In the genomic region with DNA sequence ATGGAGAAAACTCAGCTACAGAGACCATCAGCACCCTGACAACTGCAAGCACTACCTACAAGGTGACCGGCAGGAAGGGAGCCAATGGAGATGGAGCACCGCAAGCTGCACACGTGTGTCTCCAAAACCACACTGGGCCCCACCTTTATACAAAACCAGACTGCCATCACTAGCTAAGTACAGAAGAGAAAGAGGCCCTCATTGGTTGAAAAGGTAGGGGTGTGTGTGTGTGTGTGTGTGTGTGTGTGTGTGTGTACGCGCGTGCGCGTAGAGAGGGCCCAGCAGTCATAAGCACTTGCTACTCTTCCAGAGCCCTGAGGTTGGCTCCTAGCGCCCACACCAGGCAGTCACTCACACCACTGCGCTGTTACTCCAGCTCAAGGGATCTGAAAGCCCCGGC, we compare ENCODE assay signal across 24 mouse cellular contexts. TPM values are rescaled to one million over a fixed set of nuclear protein-coding genes. Genes with fewer than 3 reads are reported as not detected.
A peak's percentile ranks its signal among the peaks of the same experiment; 100 is the strongest.
DNase-seq lines count a peak whose midpoint lies in the region; ATAC-seq lines count a peak whose summit lies in the region.
"Had no signal": no experiment of that assay in that cellular context is flagged by ENCODE, and none has a peak within 500 bp of the region (broad histone marks: within the 10 kb centered on the region; RNA-seq: fewer than 3 reads in every experiment).

No protein-coding gene starts in this region.

- WGBS in midbrain, embryonic 11.5 days, result 90% methylated on average over 11 of the region's 11 CpGs
- WGBS in midbrain, embryonic 16.5 days, result 96% methylated on average over 11 of the region's 11 CpGs
- WGBS in hindbrain, embryonic 11.5 days, result 92% methylated on average over 11 of the region's 11 CpGs

- no peak overlapping the region for H3K4me2 ChIP-seq in midbrain, embryonic 11.5 days
- H3K4me2 ChIP-seq in midbrain, embryonic 16.5 days (ENCODE audit: low read length), result no peak overlapping the region
- H3K4me2 ChIP-seq in hindbrain, embryonic 11.5 days (replicated peaks; ENCODE audit: low read depth, low read length), result no peak overlapping the region
- H3K4me2 ChIP-seq: forebrain, embryonic 12.5 days; heart, embryonic 13.5 days; hindbrain, embryonic 13.5 days; liver, embryonic 15.5 days; lung, embryonic 15.5 days; neural tube, embryonic 12.5 days had no signal

- H3K9me3 ChIP-seq in midbrain, embryonic 11.5 days (ENCODE audit: control insufficient read depth, low read length), result no peaks in the 10 kb centered on the region
- H3K9me3 ChIP-seq in midbrain, embryonic 16.5 days (replicated peaks; ENCODE audit: control insufficient read depth, low read length, poor library complexity, severe bottlenecking), result no peaks in the 10 kb centered on the region
- H3K9me3 ChIP-seq in hindbrain, embryonic 11.5 days (ENCODE audit: control insufficient read depth, low read length), result no peaks in the 10 kb centered on the region
- H3K9me3 ChIP-seq: forebrain, embryonic 12.5 days; G1E; heart, embryonic 13.5 days; hindbrain, embryonic 13.5 days; limb, embryonic 10.5 days; liver, embryonic 15.5 days; lung, embryonic 15.5 days; neural tube, embryonic 12.5 days had no signal

- no peak for ATAC-seq in midbrain, embryonic 11.5 days (ENCODE audit: low FRiP score)
- no peak for ATAC-seq in midbrain, embryonic 16.5 days
- ATAC-seq in frontal cortex, adult (ENCODE audit: low TSS enrichment), result no peak
- no peak for ATAC-seq in hindbrain, embryonic 11.5 days (ENCODE audit: low FRiP score)

- no peaks in the 10 kb centered on the region for H3K27me3 ChIP-seq in midbrain, embryonic 11.5 days (ENCODE audit: control insufficient read depth, insufficient read depth, low read length)
- no peaks in the 10 kb centered on the region for H3K27me3 ChIP-seq in midbrain, embryonic 16.5 days (ENCODE audit: control insufficient read depth, insufficient read depth, low read depth, low read length)
- H3K27me3 ChIP-seq in hindbrain, embryonic 11.5 days (ENCODE audit: control insufficient read depth, insufficient read depth, low read length), result no peaks in the 10 kb centered on the region
- H3K27me3 ChIP-seq: forebrain, embryonic 12.5 days; heart, embryonic 13.5 days; hindbrain, embryonic 13.5 days; liver, embryonic 15.5 days; lung, embryonic 15.5 days; neural tube, embryonic 12.5 days had no signal

- no peaks in the 10 kb centered on the region for H3K4me1 ChIP-seq in midbrain, embryonic 11.5 days (ENCODE audit: control insufficient read depth, insufficient read depth, low read length)
- peaks cover 8% of the 10 kb centered on the region; the same call in 1 of the 2 replicates for H3K4me1 ChIP-seq in midbrain, embryonic 16.5 days (ENCODE audit: control insufficient read depth, insufficient read depth, low read length)
- no peaks in the 10 kb centered on the region for H3K4me1 ChIP-seq in hindbrain, embryonic 11.5 days (replicated peaks; ENCODE audit: control insufficient read depth, insufficient read depth, low read length)

- H3K4me3 ChIP-seq in midbrain, embryonic 11.5 days (ENCODE audit: low read depth, low read length), result no peak overlapping the region
- no peak overlapping the region for H3K4me3 ChIP-seq in midbrain, embryonic 16.5 days (ENCODE audit: low read depth, low read length)
- H3K4me3 ChIP-seq in hindbrain, embryonic 11.5 days (ENCODE audit: low read depth, low read length), result no peak overlapping the region
- H3K4me3 ChIP-seq: forebrain, embryonic 12.5 days; gastrocnemius, adult 2 months; heart, embryonic 13.5 days; hindbrain, embryonic 13.5 days; limb, embryonic 10.5 days; liver, embryonic 15.5 days; lung, embryonic 15.5 days; neural tube, embryonic 12.5 days had no signal

- peak; percentile 37 for DNase-seq in midbrain, embryonic 11.5 days (ENCODE audit: low spot score, missing footprints)
- DNase-seq in 416B (ENCODE audit: low read depth) (peak; percentile 30), ZHBTc4 (ENCODE audit: low read depth, low spot score) (peak; percentile 65)
- peak; percentile 78 for DNase-seq in CD4-positive, CD25-positive, alpha-beta regulatory T cell, adult 2 months (ENCODE audit: low read depth, low spot score)
- DNase-seq in hindbrain, embryonic 11.5 days (ENCODE audit: low spot score), result no peak
- no peak for DNase-seq in kidney, adult 11 months
- DNase-seq: adrenal gland, postnatal 25 days; cerebellum, adult 9-11 months; gastrocnemius, adult 2 months; kidney, adult 9 months; kidney, postnatal 14 days; liver; lung, postnatal 4 days; right cerebral cortex, postnatal 14 days had no signal

- no peak overlapping the region for H3K9ac ChIP-seq in midbrain, embryonic 11.5 days (ENCODE audit: low read length)
- H3K9ac ChIP-seq in midbrain, embryonic 16.5 days (ENCODE audit: low read depth, low read length), result no peak overlapping the region
- H3K9ac ChIP-seq in hindbrain, embryonic 11.5 days (ENCODE audit: low read depth, low read length), result no peak overlapping the region
- H3K9ac ChIP-seq: forebrain, embryonic 12.5 days; heart, embryonic 13.5 days; hindbrain, embryonic 13.5 days; liver, embryonic 15.5 days; lung, embryonic 15.5 days; neural tube, embryonic 12.5 days had no signal

- H3K27ac ChIP-seq in midbrain, embryonic 11.5 days (ENCODE audit: low read depth, low read length), result no peak overlapping the region
- H3K27ac ChIP-seq in midbrain, embryonic 16.5 days (ENCODE audit: low read length), result no peak overlapping the region
- no peak overlapping the region for H3K27ac ChIP-seq in hindbrain, embryonic 11.5 days (ENCODE audit: low read depth, low read length)
- H3K27ac ChIP-seq: forebrain, embryonic 12.5 days; gastrocnemius, adult 2 months; heart, embryonic 13.5 days; hindbrain, embryonic 13.5 days; limb, embryonic 10.5 days; liver, embryonic 15.5 days; lung, embryonic 15.5 days; neural tube, embryonic 12.5 days had no signal

- H3K36me3 ChIP-seq in midbrain, embryonic 11.5 days (ENCODE audit: control insufficient read depth, insufficient read depth, low read length), result no peaks in the 10 kb centered on the region
- H3K36me3 ChIP-seq in midbrain, embryonic 16.5 days (ENCODE audit: control insufficient read depth, insufficient read depth, low read length), result no peaks in the 10 kb centered on the region
- no peaks in the 10 kb centered on the region for H3K36me3 ChIP-seq in hindbrain, embryonic 11.5 days (ENCODE audit: control insufficient read depth, insufficient read depth, low read length)
- H3K36me3 ChIP-seq: heart, embryonic 13.5 days; hindbrain, embryonic 13.5 days; liver, embryonic 15.5 days; lung, embryonic 15.5 days; neural tube, embryonic 12.5 days had no signal

RNA-seq across cellular contexts. Expression of a gene that starts 11.8 kb away (rescaled TPM):
- 39.5 and 45.4 TPM in 2 replicates for polyA plus RNA-seq in midbrain, embryonic 11.5 days (2014; fragmentation: Nextera tagmentation; extraction: Ambion mirVana)
- 50.2 and 51.6 TPM in 2 replicates for polyA plus RNA-seq in midbrain, embryonic 16.5 days (2015; fragmentation: Nextera tagmentation; extraction: Ambion mirVana)
- polyA plus RNA-seq in hindbrain, embryonic 11.5 days (2014; fragmentation: Nextera tagmentation; extraction: Ambion mirVana), result 47.6 and 47.7 TPM in 2 replicates

Comparison
In these comparisons a context has a peak if more than half of its experiments do, and no peak if none do; other contexts are left out.
1. DNase-seq: peak in midbrain, embryonic 11.5 days (single experiment), 416B (single experiment), CD4-positive, CD25-positive, alpha-beta regulatory T cell, adult 2 months (single experiment) and ZHBTc4 (single experiment); none in hindbrain, embryonic 11.5 days (single experiment) and kidney, adult 11 months (single experiment).